Mouse (Mus musculus) ovary, postnatal 36 days (tissue): ENCODE data around the gene Il12rb2.
A peak's percentile ranks its signal among the peaks of the same experiment; 100 is the strongest.

Experiments used
- DNase-seq: peaks from one replicate; pipeline ENCODE4 v3.0.0; 2022; ENCODE audit warnings: low spot score, mixed read lengths

Il12rb2 gene

GRCm38 (mm10) chr6:67292042-67292623 lies 83.9 kb downstream of the Il12rb2 start:
- DNase-seq, result no peak

DNA sequence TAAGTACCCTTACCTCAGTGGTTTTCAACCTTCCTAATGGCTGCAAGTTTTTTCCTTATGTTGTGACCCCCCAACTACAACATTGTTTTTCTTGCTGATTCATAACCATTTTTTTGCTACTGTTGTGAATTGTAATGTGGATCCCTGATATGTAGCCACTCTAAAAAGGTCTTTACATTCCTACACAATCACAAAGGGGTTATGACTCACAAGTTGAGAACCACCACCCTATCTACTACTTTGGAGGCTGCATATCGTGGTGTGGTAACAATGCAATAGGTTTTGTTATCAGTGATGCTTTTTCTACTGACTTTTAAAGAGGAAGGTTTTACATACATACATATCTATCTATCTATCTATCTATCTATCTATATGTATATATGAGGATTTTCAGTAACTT lies 93.1 kb downstream of the Il12rb2 start:
- no peak for DNase-seq

- no peak for DNase-seq
Observed at GRCm38 (mm10) chr6:67281614-67282197, 94.3 kb downstream of the Il12rb2 start.

DNA sequence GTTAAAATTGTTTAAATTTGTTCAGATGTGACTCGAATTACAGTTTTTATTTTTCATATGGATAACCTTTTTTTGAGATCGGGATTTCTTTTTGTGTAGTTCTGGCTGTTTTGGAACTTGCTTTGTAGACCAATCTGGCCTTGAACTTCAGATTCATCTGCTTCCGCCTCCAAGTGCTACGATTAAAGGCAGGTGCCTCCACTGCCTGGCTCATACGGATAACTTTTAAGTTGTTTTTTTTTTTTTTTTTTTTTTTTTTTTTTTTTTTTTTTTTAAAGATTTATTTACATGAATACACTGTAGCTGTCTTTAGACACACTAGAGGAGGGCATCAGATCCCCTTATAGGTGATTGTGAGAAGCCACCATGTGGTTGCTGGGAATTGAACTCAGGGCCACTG lies 98.0 kb downstream of the Il12rb2 start:
- no peak for DNase-seq

DNA sequence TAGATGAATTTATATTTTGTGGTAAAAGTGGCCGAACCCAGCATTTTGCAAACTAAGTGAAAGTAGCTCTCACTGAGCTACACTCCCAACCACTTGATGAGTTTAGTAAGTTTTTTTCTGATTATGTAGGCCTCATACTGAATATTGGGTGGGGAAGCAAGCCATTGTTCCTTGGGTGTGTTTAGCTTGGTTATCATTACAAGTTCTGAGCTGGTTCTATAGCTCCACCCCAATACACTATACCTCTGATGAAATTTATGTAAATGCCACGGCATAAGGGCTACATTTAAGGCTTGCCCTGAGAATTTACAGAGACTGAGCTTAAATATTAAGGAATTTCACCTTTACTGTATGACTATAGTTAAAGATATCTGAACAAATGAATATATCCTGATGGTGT lies 106.5 kb downstream of the Il12rb2 start:
- no peak for DNase-seq

DNA sequence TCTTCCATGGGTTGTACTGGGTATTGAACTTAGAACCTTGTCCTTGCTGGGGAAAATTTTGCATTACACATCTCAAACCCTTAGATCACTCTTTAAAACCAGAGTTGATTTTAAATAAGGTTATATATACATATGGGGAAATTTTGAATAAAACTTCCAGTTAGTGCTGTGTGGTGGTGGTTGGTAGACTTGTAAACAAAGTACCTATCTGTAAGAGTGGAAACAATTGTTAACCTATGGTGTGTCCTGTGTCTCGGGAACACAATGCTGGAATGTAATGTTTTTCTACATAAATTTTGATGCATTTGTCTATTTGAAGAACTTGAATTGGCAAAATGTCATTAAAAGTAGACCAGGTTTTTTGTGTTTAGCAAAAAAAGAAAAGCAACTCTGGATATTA lies 107.0 kb downstream of the Il12rb2 start:
- DNase-seq, result no peak

DNA sequence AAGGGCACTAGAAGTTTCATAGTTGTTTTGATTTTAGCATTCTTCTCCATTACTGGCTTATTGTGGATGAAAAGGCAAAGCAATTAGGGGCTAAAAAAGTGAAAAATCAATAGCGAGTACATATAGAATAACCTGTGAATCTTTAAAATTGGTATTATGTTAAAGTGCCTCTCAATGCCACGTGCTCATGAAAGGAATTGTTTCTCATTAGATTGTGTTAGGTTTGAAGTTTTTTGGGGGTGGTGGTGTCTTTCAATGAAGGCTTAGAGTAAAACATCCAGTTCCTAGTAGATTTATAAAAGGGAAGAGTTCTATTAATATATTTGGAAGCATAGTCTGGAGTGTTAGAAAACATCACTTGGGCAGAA lies 107.8 kb downstream of the Il12rb2 start:
- no peak for DNase-seq

GRCm38 (mm10) chr6:67267408-67268244 lies 108.4 kb downstream of the Il12rb2 start:
- DNase-seq, result peak; percentile 36

GRCm38 (mm10) chr6:67266664-67267407 lies 109.2 kb downstream of the Il12rb2 start:
- DNase-seq, result peak; percentile 94

GRCm38 (mm10) chr6:67266159-67266657 lies 109.8 kb downstream of the Il12rb2 start:
- no peak for DNase-seq

DNA sequence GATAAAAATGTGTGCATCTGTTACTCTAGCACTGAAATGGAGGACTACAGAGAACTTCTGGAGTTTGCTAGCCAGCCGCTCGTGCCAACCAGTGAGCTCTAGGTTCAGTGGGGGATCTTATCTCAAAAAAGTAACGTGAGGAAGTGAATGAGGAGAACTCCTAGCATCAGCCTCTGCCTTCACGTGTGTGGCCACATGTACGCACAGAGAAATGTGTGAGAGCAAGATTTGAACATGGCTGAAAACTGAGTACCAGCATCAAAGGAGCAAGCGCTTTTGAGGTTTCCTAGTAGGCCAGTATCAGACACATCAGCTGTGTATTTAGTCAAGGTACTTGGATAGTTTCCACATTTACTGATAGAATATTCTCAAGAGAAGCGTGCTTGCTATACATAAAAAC lies 111.1 kb downstream of the Il12rb2 start:
- DNase-seq, result no peak

DNA sequence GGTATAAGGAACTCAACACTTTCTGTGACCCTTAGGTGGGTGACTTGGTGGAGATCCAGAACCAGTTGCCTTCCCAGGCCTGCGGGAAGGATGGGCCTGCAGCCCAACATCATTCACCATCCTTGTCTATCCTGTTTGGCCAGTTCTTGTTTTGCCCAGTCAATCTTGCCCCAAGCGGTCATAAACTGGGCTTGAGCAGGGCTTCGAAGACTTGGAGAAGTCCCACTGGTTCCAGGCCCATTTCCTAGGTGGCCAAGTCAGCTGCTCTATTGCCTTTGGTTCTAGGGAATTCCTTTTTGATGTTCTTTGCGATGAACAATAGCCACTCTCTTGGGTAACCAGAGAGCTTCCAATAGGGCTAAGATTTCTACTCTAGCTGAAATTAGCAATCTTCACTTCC lies 124.9 kb downstream of the Il12rb2 start:
- DNase-seq, result no peak

DNA sequence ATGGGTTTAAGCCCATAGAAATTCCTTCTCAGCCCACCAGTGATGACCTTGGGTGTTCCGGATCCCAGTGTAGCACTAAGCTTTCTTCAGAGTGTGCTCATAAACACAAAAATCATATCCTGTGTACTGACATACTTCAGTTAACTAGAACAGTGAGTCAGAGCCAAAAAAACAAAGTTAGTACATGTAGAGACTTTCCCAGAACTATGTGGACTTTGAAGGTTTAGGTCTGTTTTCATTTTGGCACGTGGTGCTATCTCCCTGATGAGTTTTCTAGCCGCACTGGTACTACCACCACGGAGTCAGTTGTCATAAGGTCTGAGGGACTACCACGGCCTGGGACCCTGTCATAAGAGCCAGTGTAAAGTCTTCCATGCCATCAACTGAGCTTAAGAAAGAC lies 131.5 kb downstream of the Il12rb2 start:
- no peak for DNase-seq

GRCm38 (mm10) chr6:67243765-67244420 lies 132.1 kb downstream of the Il12rb2 start:
- no peak for DNase-seq
